Mouse (Mus musculus): ENCODE measurements around the gene Npas2.

- TF ChIP-seq POLR2A (IDR thresholded peaks at IDR 0.05; ENCODE audit: insufficient read depth, low read length) = no peak
- no peak for TF ChIP-seq EP300 (IDR thresholded peaks at IDR 0.05; ENCODE audit: insufficient read depth, low read depth, low read length)
- TF ChIP-seq CTCF (IDR thresholded peaks at IDR 0.05; ENCODE audit: low read depth, low read length) = no peak
Observed at GRCm38 (mm10) chr1:39330857-39331594, 137.5 kb downstream of the Npas2 start.

Data from ES-Bruce4 (cell line).